Comparison of ENCODE assay signal across 7 mouse cellular contexts in genomic region chr10:79669576-79670057, GRCm38 (mm10). TPM values are rescaled to one million over a fixed set of nuclear protein-coding genes. Genes with fewer than 3 reads are reported as not detected.
DNase-seq lines count a peak whose midpoint lies in the region; ATAC-seq and TF ChIP-seq lines count a peak whose summit lies in the region.

No protein-coding gene starts in this region.

- H3K27ac ChIP-seq in gastrocnemius, adult 2 months: peak overlapping the region; percentile 93
- H3K27ac ChIP-seq in midbrain, embryonic 10.5 days (replicated peaks): peak overlapping the region; percentile 98

- ATAC-seq in inflammation-experienced regulatory T-cells, adult 6 months: peak; percentile 30

- no peak for TF ChIP-seq CTCF in gastrocnemius, adult 2 months (IDR thresholded peaks at IDR 0.05)

- peaks cover 31% of the 10 kb centered on the region for H3K36me3 ChIP-seq in midbrain, embryonic 10.5 days

- H3K27me3 ChIP-seq in midbrain, embryonic 10.5 days (ENCODE audit: low read depth, poor library complexity, severe bottlenecking): 0 out of 2 replicates have a peak, but pooled peaks cover 5% of the 10 kb centered on the region

- no peaks in the 10 kb centered on the region for H3K9me3 ChIP-seq in midbrain, embryonic 10.5 days (replicated peaks)

- WGBS in midbrain, embryonic 10.5 days: 0% methylated on average over 47 of the region's 47 CpGs

- intact Hi-C loops in gastrocnemius, adult 2 months (cut with DNase I): loop anchor here (2.0 kb wide), 1 partner anchor 75 kb away; no protein-coding TSS in a partner anchor
- intact Hi-C loops in left cerebral cortex, postnatal 4 days (cut with DNase I): loop anchor here (2.0 to 10.0 kb wide), 2 partner anchors 73 to 915 kb away; partner anchors contain the start of gene Ccdc105

- H3K4me1 ChIP-seq in midbrain, embryonic 10.5 days: peaks cover 30% of the 10 kb centered on the region

- peak overlapping the region; percentile 86 for H3K4me3 ChIP-seq in gastrocnemius, adult 2 months
- H3K4me3 ChIP-seq in midbrain, embryonic 10.5 days: peak overlapping the region; percentile 96

- peak; percentile 80 to 91 for DNase-seq in adrenal gland, adult (ENCODE audit: inconsistent age in 2 of 2, low spot score in 1 of 2)
- peak; percentile 71 to 84 for DNase-seq in cerebellum, postnatal 4 days (ENCODE audit: low spot score in 2 of 2)
- peak; percentile 83 for DNase-seq in gastrocnemius, adult 2 months
- peak; percentile 90 for DNase-seq in left cerebral cortex, postnatal 4 days
- peak; percentile 85 for DNase-seq in midbrain, embryonic 10.5 days (ENCODE audit: low spot score)
- DNase-seq in spleen, adult 12 weeks (ENCODE audit: low spot score): peak; percentile 59

RNA-seq across cellular contexts. Expression of gene Tpgs1, which starts 0.4 kb away (rescaled TPM):
- total RNA-seq in gastrocnemius, adult 2 months (2021): 10 to 100 TPM; 18.4 to 19.2 TPM
- polyA plus RNA-seq in inflammation-experienced regulatory T-cells, adult 6 months (2017; shearing (Covaris generic)): 10 to 100 TPM; 15.9 to 25.7 (median 17.5) TPM
- 10 to 100 TPM; 57.0 to 59.9 TPM for total RNA-seq in left cerebral cortex, postnatal 4 days (2021)
- polyA plus RNA-seq in midbrain, embryonic 10.5 days (2016; fragmentation: Nextera tagmentation; extraction: Ambion mirVana): 68.3 and 74.9 TPM in 2 replicates

RNA-seq across cellular contexts. Expression of gene Madcam1, which starts 5.3 kb away (rescaled TPM):
- not detected for total RNA-seq in gastrocnemius, adult 2 months (2021)
- polyA plus RNA-seq in inflammation-experienced regulatory T-cells, adult 6 months (2017; shearing (Covaris generic)): not detected
- under 1 TPM; 0.72 to 0.84 TPM for total RNA-seq in left cerebral cortex, postnatal 4 days (2021)
- polyA plus RNA-seq in midbrain, embryonic 10.5 days (2016; fragmentation: Nextera tagmentation; extraction: Ambion mirVana): 0.89 and 1.1 TPM in 2 replicates

RNA-seq across cellular contexts. Expression of gene Cdc34, which starts 12.4 kb away (rescaled TPM):
- 100 to 1,000 TPM; 366 to 415 TPM for total RNA-seq in gastrocnemius, adult 2 months (2021)
- 10 to 100 TPM; 13.9 to 26.7 (median 20.5) TPM for polyA plus RNA-seq in inflammation-experienced regulatory T-cells, adult 6 months (2017; shearing (Covaris generic))
- 10 to 100 TPM; 59.6 to 61.5 TPM for total RNA-seq in left cerebral cortex, postnatal 4 days (2021)
- 223 and 270 TPM in 2 replicates for polyA plus RNA-seq in midbrain, embryonic 10.5 days (2016; fragmentation: Nextera tagmentation; extraction: Ambion mirVana)

RNA-seq across cellular contexts. Expression of gene Gzmm, which starts 19.2 kb away (rescaled TPM):
- 1 to 10 TPM; 7.2 to 9.8 TPM for total RNA-seq in gastrocnemius, adult 2 months (2021)
- polyA plus RNA-seq in inflammation-experienced regulatory T-cells, adult 6 months (2017; shearing (Covaris generic)): 1 to 10 TPM in 1 of 3 experiments, under 1 TPM in 2; 0.62 to 3.2 (median 0.94) TPM
- total RNA-seq in left cerebral cortex, postnatal 4 days (2021): 1 to 10 TPM; 2.6 to 3.3 TPM
- 0.98 and 1.0 TPM in 2 replicates for polyA plus RNA-seq in midbrain, embryonic 10.5 days (2016; fragmentation: Nextera tagmentation; extraction: Ambion mirVana)

RNA-seq across cellular contexts. Expression of gene Odf3l2, which starts 24.1 kb away (rescaled TPM):
- 100 to 1,000 TPM in 1 of 2 experiments, 10 to 100 TPM in 1; 56.6 to 180 TPM for total RNA-seq in gastrocnemius, adult 2 months (2021)
- polyA plus RNA-seq in inflammation-experienced regulatory T-cells, adult 6 months (2017; shearing (Covaris generic)): not detected
- under 1 TPM; 0.38 to 0.40 TPM for total RNA-seq in left cerebral cortex, postnatal 4 days (2021)
- polyA plus RNA-seq in midbrain, embryonic 10.5 days (2016; fragmentation: Nextera tagmentation; extraction: Ambion mirVana): not detected in 2 replicates

Comparison
In these comparisons a context has a peak if more than half of its experiments do, and no peak if none do; other contexts are left out.
1. Peak in every context shown above with its lines: DNase-seq, ATAC-seq, H3K4me3 ChIP-seq and H3K27ac ChIP-seq.
2. RNA of gene Cdc34, which starts 12.4 kb away (total RNA-seq): 366 to 415 TPM in gastrocnemius, adult 2 months; 59.6 to 61.5 TPM in left cerebral cortex, postnatal 4 days; every median in the first group is over 4 times any median in the second.